ENCODE assay signal across 18 mouse cellular contexts in genomic region chr4:55288456-55288855, GRCm38 (mm10).
"Had no signal": no experiment of that assay in that cellular context is flagged by ENCODE, and none has a peak within 500 bp of the region (broad histone marks: within the 10 kb centered on the region; RNA-seq: fewer than 3 reads in every experiment).

No protein-coding gene starts in this region.

- DNase-seq: gastrocnemius, adult 2 months; gastrocnemius, postnatal 10 days; gastrocnemius, postnatal 25 days; heart, adult 2 months; heart, postnatal 14 days; heart, postnatal 36 days; kidney, adult 18-20 months; kidney, adult 8-10 months; kidney, postnatal 10 days; kidney, postnatal 25 days; kidney, postnatal 4 days; layer of hippocampus, postnatal 36 days; left cerebral cortex, postnatal 4 days had no signal

- ATAC-seq: hindbrain, embryonic 16.5 days; inflammation-experienced regulatory T-cells, adult 6 months; intestine, embryonic 15.5 days; intestine, postnatal 0 days; liver, embryonic 12.5 days had no signal
